Mouse (Mus musculus) layer of hippocampus, adult 11-12 months (tissue): ENCODE results near the gene Gm21860.
"Not testable (repeated sequence)": the region's sequence is repeated elsewhere in the genome, so short reads cannot be mapped to it uniquely, and the experiment has no call there.

Experiments
- DNase-seq: peaks from one replicate; pipeline ENCODE4 v3.0.0; 2022; ENCODE audit warnings: low spot score

Gm21860 gene

GRCm38 (mm10) chrY:90754721-90755120 is at the start of gene Gm21860:
TSS of gene Gm21860 (minus strand) at chrY:90754821.
- DNase-seq, result not testable (repeated sequence)

- not testable (repeated sequence) for DNase-seq
Measured at GRCm38 (mm10) chrY:90784438-90784837, 29.8 kb upstream of the Gm21860 start, which contains the start of gene Gm47283. TSS of gene Gm47283 (plus strand) at chrY:90784738.

- not testable (repeated sequence) for DNase-seq
Measured at GRCm38 (mm10) chrY:90745256-90745655, 9.4 kb downstream of the Gm21860 start.

GRCm38 (mm10) chrY:90744381-90744981 is 10.1 kb downstream of the Gm21860 start:
- DNase-seq, result peak; percentile 96

DNA sequence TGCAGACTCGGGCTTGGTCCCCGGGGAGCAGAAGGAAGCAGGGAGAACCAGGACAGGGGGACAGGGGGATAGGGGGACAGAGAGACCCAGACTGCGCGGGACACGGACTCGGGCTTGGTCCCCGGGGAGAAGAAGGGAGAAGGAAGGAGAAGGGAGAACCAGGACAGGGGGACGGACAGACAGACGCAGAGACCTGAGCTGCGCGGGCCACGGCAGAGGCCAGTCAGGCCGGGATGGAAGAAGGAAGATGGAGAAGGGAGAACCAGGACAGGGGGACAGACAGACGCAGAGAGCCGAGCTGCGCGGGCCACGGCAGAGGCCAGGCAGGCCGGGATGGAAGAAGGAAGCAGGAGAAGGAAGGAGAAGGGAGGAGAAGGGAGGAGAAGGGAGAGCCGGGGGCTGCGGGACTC is 10.8 kb downstream of the Gm21860 start:
- DNase-seq, result peak; percentile 30

DNA sequence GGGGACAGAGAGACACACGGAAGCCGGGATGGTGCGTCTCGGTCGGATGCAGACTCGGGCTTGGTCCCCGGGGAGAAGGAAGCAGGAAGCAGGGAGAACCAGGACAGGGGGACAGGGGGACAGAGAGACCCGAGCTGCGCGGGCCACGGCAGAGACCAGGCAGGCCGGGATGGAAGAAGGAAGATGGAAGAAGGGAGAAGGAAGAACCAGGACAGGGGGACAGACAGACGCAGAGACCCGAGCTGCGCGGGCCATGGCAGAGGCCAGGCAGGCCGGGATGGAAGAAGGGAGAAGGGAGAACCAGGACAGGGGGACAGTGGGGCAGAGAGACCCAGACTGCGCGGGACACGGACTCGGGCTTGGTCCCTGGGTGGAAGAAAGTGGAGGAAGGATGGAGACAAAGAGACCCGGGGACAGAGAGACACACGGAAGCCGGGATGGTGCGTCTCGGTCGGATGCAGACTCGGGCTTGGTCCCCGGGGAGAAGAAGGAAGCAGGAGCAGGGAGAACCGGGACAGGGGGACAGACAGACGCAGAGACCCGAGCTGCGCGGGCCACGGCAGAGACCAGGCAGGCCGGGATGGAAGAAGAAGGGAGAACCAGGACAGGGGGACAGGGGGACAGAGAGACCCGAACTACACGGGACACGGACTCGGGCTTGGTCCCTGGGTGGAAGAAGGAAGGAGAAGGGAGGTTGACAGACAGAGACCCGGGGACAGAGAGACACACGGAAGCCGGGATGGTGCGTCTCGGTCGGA is 11.4 kb downstream of the Gm21860 start:
- peak; percentile 35 for DNase-seq

DNA sequence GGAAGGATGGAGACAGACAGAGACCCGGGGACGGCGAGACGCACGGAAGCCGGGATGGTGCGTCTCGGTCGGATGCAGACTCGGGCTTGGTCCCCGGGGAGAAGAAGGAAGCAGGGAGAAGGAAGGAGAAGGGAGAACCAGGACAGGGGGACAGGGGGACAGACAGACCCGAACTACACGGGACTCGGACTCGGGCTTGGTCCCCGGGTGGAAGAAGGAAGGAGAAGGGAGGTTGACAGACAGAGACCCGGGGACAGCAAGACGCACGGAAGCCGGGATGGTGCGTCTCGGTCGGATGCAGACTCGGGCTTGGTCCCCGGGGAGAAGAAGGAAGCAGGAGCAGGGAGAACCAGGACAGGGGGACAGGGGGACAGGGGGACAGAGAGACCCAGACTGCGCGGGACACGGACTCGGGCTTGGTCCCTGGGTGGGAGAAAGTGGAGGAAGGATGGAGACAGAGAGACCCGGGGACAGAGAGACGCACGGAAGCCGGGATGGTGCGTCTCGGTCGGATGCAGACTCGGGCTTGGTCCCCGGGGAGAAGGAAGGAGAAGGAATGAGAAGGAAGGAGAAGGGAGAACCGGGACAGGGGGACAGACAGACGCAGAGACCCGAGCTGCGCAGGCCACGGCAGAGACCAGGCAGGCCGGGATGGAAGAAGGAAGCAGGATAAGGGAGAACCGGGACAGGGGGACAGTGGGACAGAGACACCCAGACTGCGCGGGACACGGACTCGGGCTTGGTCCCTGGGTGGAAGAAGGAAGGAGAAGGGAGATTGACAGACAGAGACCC is 12.2 kb downstream of the Gm21860 start:
- DNase-seq, result peak; percentile 28

DNA sequence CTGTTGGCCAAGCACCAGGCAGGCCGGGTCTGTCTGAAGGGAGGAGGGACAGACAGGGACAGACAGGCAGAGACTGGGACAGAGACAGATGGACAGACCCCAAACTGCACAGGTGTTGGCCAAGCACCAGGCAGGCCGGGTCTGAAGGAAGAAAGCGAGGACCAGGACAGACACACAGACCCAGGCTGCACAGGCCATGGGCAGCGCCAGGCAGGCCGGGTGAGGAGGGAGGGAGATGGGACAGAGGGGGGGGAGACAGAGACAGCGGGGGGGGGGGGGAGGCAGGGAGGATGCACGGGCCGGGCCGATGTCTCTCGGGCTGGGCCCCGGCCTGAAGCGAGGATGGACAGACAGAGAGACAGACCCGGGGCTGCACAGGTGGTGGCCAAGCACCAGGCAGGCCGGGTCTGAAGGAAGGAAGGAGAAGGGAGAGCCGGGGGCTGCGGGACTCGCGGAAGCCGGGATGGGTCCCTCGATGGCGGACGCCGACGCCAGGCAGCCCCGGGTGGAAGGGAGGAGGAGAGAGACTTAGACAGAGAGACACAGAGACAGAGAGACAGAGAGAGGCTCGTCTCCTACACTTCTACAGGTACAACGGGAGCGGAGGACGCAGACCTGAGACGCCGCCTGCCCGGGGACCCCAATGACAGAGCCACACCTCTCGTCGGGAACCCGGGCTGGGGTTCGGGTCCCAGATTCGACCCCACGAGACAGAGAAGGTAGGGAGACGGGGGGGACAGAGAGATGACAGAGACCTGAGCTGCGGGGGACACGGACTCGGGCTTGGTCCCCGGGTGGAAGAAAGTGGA is 13.0 kb downstream of the Gm21860 start:
- DNase-seq, result peak; percentile 67

GRCm38 (mm10) chrY:90741006-90741405 is 13.6 kb downstream of the Gm21860 start:
- peak; percentile 49 for DNase-seq

- peak; percentile 55 for DNase-seq
Measured at GRCm38 (mm10) chrY:90740013-90740561, 14.5 kb downstream of the Gm21860 start.

DNA sequence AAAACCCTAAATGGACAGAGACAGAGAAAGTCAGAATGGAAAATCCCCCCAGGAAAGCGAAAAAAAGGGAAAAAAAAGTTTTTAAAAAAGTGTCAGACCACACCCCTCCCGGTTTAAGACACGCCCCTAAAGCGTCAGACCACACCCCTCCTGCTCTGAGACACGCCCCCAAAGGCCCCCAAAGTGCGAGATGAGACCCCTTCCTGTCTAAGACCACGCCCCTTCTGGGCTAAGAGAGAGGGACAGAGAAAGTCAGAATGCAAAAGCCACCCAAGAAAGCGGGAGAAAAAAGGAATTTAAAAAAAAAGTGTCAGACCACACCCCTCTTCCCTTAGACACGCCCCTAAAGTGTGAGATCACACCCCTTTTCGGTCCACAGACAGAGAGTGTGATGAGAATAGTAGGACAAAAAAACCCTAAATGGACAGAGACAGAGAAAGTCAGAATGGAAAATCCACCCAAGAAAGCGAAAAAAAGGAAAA is 15.0 kb downstream of the Gm21860 start:
- DNase-seq, result peak; percentile 57

- peak; percentile 73 for DNase-seq
Measured at GRCm38 (mm10) chrY:90738841-90739530, 15.6 kb downstream of the Gm21860 start.

DNA sequence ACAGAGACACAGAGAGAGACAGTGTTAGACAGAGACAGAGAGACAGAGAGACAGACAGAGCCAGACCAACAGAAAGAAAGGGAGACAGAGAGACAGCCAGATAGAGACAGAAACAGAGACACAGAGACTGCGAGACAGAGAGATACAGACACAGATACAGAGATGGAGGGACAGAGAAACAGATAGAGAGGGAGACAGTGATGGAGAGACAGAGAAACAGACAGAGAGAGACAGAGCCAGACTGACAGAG is 16.3 kb downstream of the Gm21860 start:
- DNase-seq, result no peak

DNA sequence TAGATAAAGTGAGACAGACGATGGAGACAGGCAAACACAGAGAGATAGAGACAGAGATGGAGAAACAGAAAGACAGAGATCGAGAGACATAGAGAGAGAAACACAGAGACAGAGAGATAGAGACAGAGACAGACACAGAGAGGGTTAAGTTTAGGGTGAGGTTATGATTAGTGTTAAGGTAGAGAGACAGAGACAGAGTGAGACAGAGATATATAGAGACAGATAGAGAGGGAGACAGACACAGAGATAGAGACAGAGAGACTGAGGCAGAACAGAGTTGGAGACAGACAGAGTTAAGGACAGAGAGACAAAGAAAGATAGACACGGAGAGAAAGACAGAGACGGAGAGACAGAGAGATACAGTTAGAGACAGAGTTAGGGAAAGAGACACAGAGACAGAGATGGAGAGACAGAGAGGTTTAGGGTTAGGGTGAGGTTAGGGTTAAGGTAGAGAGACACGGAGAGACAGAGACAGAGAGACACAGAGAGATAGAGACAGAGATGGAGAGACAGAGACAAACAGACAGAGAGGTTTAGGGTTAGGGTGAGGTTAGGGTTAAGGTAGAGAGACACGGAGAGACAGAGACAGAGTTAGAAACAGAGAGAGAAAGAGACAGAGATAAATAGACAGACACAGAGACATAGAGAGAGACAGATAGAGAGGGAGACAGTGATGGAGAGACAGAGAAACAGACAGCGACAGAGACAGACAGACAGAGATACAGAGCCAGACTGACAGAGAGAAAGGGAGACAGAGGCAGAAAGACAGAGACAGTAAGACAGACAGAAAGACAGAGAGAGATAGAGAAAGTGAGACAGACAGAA is 16.8 kb downstream of the Gm21860 start:
- no peak for DNase-seq

- DNase-seq, result not testable (repeated sequence)
Measured at GRCm38 (mm10) chrY:90736217-90737000, 18.2 kb downstream of the Gm21860 start.

GRCm38 (mm10) chrY:90735181-90735895 is 19.3 kb downstream of the Gm21860 start:
- DNase-seq, result not testable (repeated sequence)

DNA sequence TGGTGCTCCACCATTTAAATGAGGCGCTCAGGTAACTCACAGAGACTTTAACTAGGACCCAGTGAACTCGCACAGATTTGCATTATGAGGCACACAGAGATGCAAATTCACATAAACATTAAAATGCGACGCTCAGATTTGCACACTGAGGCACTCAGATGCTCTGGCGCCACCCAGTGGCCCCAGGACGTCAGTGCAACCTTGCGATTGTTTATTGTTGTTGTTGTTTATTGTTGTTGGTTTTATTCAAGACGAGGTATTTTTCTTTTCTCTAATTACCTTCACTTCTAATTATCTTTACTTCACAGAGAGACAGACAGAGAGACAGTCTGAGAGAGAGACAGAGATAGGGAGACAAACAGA is 20.3 kb downstream of the Gm21860 start:
- DNase-seq, result not testable (repeated sequence)

- peak; percentile 39 for DNase-seq
Measured at GRCm38 (mm10) chrY:90733656-90734333, 20.8 kb downstream of the Gm21860 start.
